Mouse (Mus musculus) left cerebral cortex, postnatal 14 days (tissue): ENCODE measurements around the gene Mknk2. TPM values are rescaled to one million over a fixed set of nuclear protein-coding genes. Genes with fewer than 3 reads are reported as not detected.

Experiments
- DNase-seq, 2 experiments: peaks; one replicate each; pipeline ENCODE4 v3.0.0; 2021 to 2022; ENCODE audit warnings: low spot score in 2 of 2, mixed read lengths in 1 of 2
- intact Hi-C: fragments of 180-260 bp; cut with DNase I; formaldehyde crosslinking; loops from one replicate; pipeline ENCODE4 v1.15.1; 2025
- long read RNA-seq, 2 experiments: library from polyadenylated mRNA; stranded (forward); transcript quantifications; one replicate each; pipeline ENCODE4 v2.0.0; 2021
- total RNA-seq, 2 experiments: library from RNA; stranded (reverse); gene quantifications; 2 replicates each; pipeline ENCODE4 v1.2.3; 2021

The Mknk2 gene
- total RNA-seq, result 10 to 100 TPM; 38.4 to 46.7 TPM
- long read RNA-seq, experiment 1, transcript Mknk2-205 (14 exons, 3,439 nt), result major isoform, 15 of 59 reads
- long read RNA-seq, experiment 1, partial matches to known transcripts, result 4 of 59 reads
- long read RNA-seq, experiment 1, other reads (novel, unspliced or antisense), result 40 of 59 reads
- long read RNA-seq, experiment 2, transcript Mknk2-205 (14 exons, 3,439 nt), result major isoform, 12 of 73 reads
- long read RNA-seq, experiment 2, partial matches to known transcripts, result 12 of 73 reads
- long read RNA-seq, experiment 2, other reads (novel, unspliced or antisense), result 49 of 73 reads

GRCm38 (mm10) chr10:80677942-80678436, at the start of gene Mknk2:
TSS of gene Mknk2 (minus strand) at chr10:80678112.
- peak; percentile 82 to 88 for DNase-seq
- intact Hi-C loops, result no loop called here

- no peak for DNase-seq
- intact Hi-C loops, result no loop called here
These were observed 39.4 kb upstream of the Mknk2 start for GRCm38 (mm10) chr10:80717281-80717680.

- intact Hi-C loops, result no loop called here
- no peak for DNase-seq
These were observed 32.9 kb upstream of the Mknk2 start for GRCm38 (mm10) chr10:80710834-80711233.

- no peak for DNase-seq
- intact Hi-C loops, result no loop called here
These were observed 27.6 kb upstream of the Mknk2 start for GRCm38 (mm10) chr10:80705479-80705878.

GRCm38 (mm10) chr10:80705033-80705432, 27.1 kb upstream of the Mknk2 start:
- no peak for DNase-seq
- intact Hi-C loops, result no loop called here

- intact Hi-C loops, result no loop called here
- DNase-seq, result no peak
These were observed 26.5 kb upstream of the Mknk2 start for GRCm38 (mm10) chr10:80704418-80704817.

GRCm38 (mm10) chr10:80703643-80704042, 25.7 kb upstream of the Mknk2 start:
- no peak for DNase-seq
- intact Hi-C loops, result no loop called here

GRCm38 (mm10) chr10:80702536-80703390, 24.9 kb upstream of the Mknk2 start:
- intact Hi-C loops, result no loop called here
- DNase-seq, result peak; percentile 94 to 98

- peak; percentile 99 for DNase-seq
- intact Hi-C loops, result no loop called here
These were observed 24.0 kb upstream of the Mknk2 start, which contains the start of the genes Mob3a and Izumo4 for GRCm38 (mm10) chr10:80701721-80702535. TSS of gene Mob3a (minus strand) at chr10:80701977. TSS of gene Izumo4 (plus strand) at chr10:80702184.

- DNase-seq, result no peak
- intact Hi-C loops, result no loop called here
These were observed 22.8 kb upstream of the Mknk2 start for GRCm38 (mm10) chr10:80700732-80701131.

- no peak for DNase-seq
- intact Hi-C loops, result no loop called here
These were observed 22.2 kb upstream of the Mknk2 start for GRCm38 (mm10) chr10:80700038-80700504.

GRCm38 (mm10) chr10:80698605-80699004, 20.7 kb upstream of the Mknk2 start:
- intact Hi-C loops, result no loop called here
- no peak for DNase-seq

- intact Hi-C loops, result no loop called here
- no peak for DNase-seq
These were observed 19.9 kb upstream of the Mknk2 start for GRCm38 (mm10) chr10:80697812-80698211.

GRCm38 (mm10) chr10:80697393-80697787, 19.5 kb upstream of the Mknk2 start:
- intact Hi-C loops, result no loop called here
- DNase-seq, result no peak

- no peak for DNase-seq
- intact Hi-C loops, result no loop called here
These were observed 18.8 kb upstream of the Mknk2 start for GRCm38 (mm10) chr10:80696502-80697392.

GRCm38 (mm10) chr10:80695801-80696501, 18.0 kb upstream of the Mknk2 start:
- DNase-seq, result no peak

GRCm38 (mm10) chr10:80695186-80695585, 17.3 kb upstream of the Mknk2 start:
- intact Hi-C loops, result no loop called here

More at GRCm38 (mm10) chr10:80695801-80696501, 18.0 kb upstream of the Mknk2 start:
- intact Hi-C loops, result no loop called here

More at GRCm38 (mm10) chr10:80695186-80695585, 17.3 kb upstream of the Mknk2 start:
- no peak for DNase-seq
